Mouse (Mus musculus): ENCODE results near the gene Crip2.

Crip2 gene

DNA sequence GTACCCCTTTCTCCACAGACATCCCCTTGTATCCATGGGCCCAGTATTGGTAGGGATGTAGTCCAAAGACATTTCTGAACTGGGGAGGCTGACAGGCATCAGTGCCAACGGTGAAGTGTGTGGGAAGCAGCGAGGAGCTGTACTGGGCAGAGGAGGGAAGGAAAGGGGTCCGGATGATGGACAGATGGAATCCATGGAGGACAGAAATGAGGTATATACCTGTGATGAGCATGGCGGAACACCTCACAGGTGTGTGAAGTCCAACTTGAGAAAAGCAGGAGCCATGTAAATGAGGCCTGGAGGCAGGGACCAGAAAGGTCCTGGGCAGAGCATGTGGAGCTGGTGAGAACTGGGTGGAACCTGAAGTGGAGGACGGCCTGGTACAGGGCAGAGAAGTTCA, 5.6 kb downstream of the Crip2 start:
- in situ Hi-C loops (cut with MboI; ENCODE audit: unreplicated experiment in 2 of 2): loop anchor here (5.0 kb wide), 1 partner anchor 42 kb away; the partner anchor contains the start of gene Tmem121 (in 2 of the 2)

DNA sequence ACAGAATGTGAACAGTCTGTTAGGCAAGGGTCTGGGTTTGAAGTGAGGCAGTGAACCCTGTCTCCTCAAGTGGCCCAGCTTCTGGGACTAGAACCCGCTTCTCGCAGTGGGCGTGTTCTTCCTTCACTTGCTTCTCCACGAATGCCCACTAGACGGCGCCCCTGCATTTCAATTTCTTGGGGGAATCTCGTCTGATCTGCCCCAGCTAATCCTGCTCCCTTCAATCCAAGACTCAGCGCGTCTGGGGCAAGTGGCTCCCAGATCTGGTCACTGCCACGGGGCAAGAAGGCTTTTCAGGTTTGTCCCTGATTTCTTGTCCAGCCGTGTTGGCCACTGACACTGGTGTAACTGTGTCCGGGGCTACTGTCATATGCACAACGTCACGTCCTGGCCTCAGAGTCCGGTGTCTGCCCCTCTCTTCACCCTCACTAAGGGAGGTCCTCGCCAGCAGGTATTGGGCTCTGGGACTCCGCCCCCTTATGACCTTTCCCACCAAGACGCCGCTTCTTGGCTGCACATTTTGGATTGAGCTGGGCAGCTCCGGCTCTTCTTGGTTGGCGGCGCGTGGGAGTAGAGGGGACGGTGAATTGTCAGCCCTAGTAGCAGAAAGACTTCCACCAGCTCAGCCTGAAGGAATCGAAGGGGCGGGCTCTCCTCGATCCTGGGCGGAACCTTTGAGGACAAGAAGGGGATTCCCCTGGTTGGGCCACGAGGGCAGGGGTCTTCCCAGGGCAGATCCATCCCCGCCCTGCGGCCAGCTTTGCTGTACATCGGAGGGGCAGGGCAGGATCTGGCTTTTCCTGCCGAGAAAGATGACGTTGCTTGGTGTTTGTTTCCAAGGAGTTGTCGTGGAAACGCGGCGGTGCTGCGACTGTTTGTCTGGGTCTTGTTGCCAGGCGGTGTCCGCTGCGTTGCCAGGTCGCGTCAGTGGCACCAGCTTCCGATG, 6.3 kb downstream of the Crip2 start, which contains the start of gene Crip1:
Gene Crip1, plus strand, starts transcription at position 205 of the 946 bp plus-strand sequence.
- in situ Hi-C loops (cut with MboI; ENCODE audit: unreplicated experiment in 2 of 2): loop anchor here (5.0 kb wide), 1 partner anchor 41 kb away; the partner anchor contains the start of gene Tmem121 (in 2 of the 2)

- in situ Hi-C loops (cut with MboI; ENCODE audit: unreplicated experiment in 2 of 2): loop anchor here (5.0 kb wide), 1 partner anchor 40 kb away; the partner anchor contains the start of gene Tmem121 (in 2 of the 2)
These were observed 7.4 kb downstream of the Crip2 start for GRCm38 (mm10) chr12:113147481-113147880.

GRCm38 (mm10) chr12:113148381-113149035, 8.5 kb downstream of the Crip2 start:
- in situ Hi-C loops (cut with MboI; ENCODE audit: unreplicated experiment in 2 of 2): loop anchor here (5.0 kb wide), 1 partner anchor 39 kb away; the partner anchor contains the start of gene Tmem121 (in 2 of the 2)

- in situ Hi-C loops (cut with MboI; ENCODE audit: unreplicated experiment in 2 of 2): loop anchor here (5.0 kb wide), 1 partner anchor 38 kb away; the partner anchor contains the start of gene Tmem121 (in 2 of the 2)
These were observed 9.3 kb downstream of the Crip2 start for GRCm38 (mm10) chr12:113149341-113149740.

GRCm38 (mm10) chr12:113149896-113150295, 9.9 kb downstream of the Crip2 start:
- in situ Hi-C loops (cut with MboI; ENCODE audit: unreplicated experiment in 2 of 2): loop anchor here (5.0 kb wide), 1 partner anchor 37 kb away; the partner anchor contains the start of gene Tmem121 (in 2 of the 2)

DNA sequence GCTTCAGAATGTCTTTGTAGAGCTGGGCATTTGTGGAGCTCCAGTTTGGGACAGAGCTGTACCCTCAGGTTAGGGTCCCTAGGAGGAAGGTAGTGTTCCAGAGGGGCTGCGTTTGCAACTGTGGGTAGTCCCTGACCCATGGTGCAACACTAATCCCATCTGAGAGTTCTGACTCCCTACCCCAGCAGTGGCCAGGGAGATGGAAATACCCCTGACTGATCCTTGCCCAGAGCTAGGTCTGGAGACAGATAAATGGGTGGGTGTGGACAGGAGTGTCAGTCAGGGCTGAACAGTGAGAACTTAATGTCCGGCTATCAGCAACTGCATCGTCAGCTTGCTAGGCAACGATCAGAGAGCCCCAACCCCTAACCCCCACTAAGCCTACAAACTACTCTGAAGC, 10.6 kb downstream of the Crip2 start:
- in situ Hi-C loops (cut with MboI; ENCODE audit: unreplicated experiment in 2 of 2): no loop called here

- in situ Hi-C loops (cut with MboI; ENCODE audit: unreplicated experiment in 2 of 2): no loop called here
These were observed 11.0 kb downstream of the Crip2 start for GRCm38 (mm10) chr12:113151046-113151445.

DNA sequence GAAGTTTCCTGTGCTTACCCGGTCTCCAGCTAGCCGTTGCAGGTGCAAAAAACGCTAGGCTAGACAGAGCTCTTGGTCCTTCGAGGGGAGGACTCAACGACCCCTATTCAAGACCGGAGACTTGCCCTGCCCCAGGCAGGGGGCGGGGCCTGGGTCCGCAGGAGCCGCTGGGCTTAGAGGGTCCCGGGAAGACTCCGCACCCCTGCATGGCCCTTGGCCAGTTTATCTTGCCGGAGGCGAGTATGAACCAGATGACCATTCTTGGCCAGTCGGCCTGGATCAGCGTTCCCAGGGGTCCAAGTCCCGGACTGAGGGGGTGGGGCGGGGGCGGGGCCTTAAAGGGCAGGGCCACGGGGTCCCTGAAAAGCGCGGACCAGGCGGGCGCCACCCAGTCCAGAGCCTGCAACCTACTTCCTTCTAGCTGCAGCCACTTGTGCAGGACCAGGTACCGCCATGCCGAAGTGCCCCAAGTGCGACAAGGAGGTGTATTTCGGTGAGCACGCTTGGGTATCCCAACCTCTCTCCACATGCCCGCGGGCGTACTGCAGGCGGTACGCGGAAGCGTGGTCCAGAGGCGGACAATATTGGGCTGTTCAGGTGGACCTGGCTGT, 11.7 kb downstream of the Crip2 start:
- in situ Hi-C loops (cut with MboI; ENCODE audit: unreplicated experiment in 2 of 2): no loop called here

- in situ Hi-C loops (cut with MboI; ENCODE audit: unreplicated experiment in 2 of 2): no loop called here
These were observed 12.2 kb downstream of the Crip2 start for GRCm38 (mm10) chr12:113152272-113152661.

DNA sequence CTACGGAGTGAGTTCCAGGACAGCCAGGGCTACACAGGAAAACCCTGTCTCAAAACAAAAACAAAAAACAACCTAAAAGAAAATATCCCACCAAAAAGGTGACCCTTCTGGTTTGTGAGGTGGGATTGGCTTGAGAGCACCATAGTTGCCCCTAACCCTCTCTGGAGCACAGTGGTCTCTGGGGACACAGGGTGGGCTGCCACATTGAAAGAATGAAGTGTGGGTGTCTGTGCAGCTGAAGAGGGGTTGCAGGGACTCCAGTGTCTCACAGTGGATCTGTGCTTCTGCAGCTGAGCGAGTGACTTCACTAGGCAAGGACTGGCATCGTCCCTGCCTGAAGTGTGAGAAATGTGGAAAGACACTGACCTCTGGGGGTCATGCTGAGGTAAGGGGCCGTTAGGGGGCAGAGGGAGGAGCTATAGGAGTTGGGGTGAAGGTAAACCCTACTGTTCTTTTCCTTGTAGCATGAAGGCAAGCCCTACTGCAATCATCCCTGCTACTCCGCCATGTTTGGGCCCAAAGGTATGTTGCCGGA, 13.0 kb downstream of the Crip2 start:
- in situ Hi-C loops (cut with MboI; ENCODE audit: unreplicated experiment in 2 of 2): no loop called here

- in situ Hi-C loops (cut with MboI; ENCODE audit: unreplicated experiment in 2 of 2): no loop called here
These were observed 13.9 kb downstream of the Crip2 start for GRCm38 (mm10) chr12:113153971-113154370.

DNA sequence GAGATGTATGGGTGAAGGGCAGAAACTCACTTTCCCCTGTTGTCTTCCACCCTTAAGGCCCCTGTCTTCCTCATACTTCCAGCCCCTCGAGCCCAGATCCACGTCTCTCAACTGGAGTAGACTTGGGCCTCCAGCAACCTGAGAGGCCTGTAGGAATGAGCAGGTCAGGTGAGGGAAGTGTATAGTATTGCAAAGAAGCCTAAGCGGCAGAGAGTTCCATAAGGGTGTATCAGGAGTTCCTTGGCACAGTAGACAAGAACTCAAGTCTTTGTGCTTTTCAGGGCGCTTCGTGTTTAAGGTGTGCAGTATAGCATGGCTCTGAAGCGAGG, 14.7 kb downstream of the Crip2 start:
- in situ Hi-C loops (cut with MboI; ENCODE audit: unreplicated experiment in 2 of 2): no loop called here

GRCm38 (mm10) chr12:113155076-113155771, 15.2 kb downstream of the Crip2 start:
- in situ Hi-C loops (cut with MboI; ENCODE audit: unreplicated experiment in 2 of 2): no loop called here

- in situ Hi-C loops (cut with MboI; ENCODE audit: unreplicated experiment in 2 of 2): no loop called here
These were observed 16.0 kb downstream of the Crip2 start, which contains the start of gene Tedc1 for GRCm38 (mm10) chr12:113155887-113156539. Gene Tedc1 (plus strand): TSS chr12:113156421.

GRCm38 (mm10) chr12:113156540-113156929, 16.5 kb downstream of the Crip2 start:
- in situ Hi-C loops (cut with MboI; ENCODE audit: unreplicated experiment in 2 of 2): no loop called here

DNA sequence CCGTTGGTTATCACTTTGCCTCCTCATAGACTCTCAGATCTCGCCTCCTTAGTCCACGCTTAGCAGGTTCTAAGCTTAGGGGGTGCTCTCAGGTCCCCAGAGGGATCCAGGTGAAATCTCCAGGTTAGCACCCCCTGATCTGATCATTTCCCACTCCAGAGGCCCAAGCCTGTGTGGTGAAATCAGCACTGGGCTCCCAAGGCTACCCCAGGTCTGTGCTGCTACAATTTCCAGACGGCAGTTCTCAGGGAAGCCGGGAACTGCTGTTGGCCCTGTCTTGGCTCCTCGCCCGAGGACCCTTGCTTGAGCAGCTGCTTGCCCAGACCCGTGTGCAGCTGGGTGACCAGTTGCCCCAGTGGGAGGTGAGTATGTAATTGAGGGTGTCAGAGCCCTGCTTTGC, 17.0 kb downstream of the Crip2 start:
- in situ Hi-C loops (cut with MboI; ENCODE audit: unreplicated experiment in 2 of 2): no loop called here

GRCm38 (mm10) chr12:113157521-113157920, 17.5 kb downstream of the Crip2 start:
- in situ Hi-C loops (cut with MboI; ENCODE audit: unreplicated experiment in 2 of 2): no loop called here

GRCm38 (mm10) chr12:113157971-113158370, 17.9 kb downstream of the Crip2 start:
- in situ Hi-C loops (cut with MboI; ENCODE audit: unreplicated experiment in 2 of 2): no loop called here
